Mouse (Mus musculus) frontal cortex, postnatal 25 days (tissue): Measurements from ENCODE around the gene Gpm6a.

ENCODE experiments used
- DNase-seq, 2 experiments: peaks; one replicate each; pipeline ENCODE4 v3.0.0; 2022; ENCODE audit warnings: low spot score in 2 of 2

Gene Gpm6a

GRCm38 (mm10) chr8:54954741-54955455 lies at the start of gene Gpm6a:
TSS of gene Gpm6a (plus strand) at chr8:54954843.
- peak; percentile 27 to 38 for DNase-seq

GRCm38 (mm10) chr8:54912891-54913290 lies 41.8 kb upstream of the Gpm6a start:
- DNase-seq = no peak

GRCm38 (mm10) chr8:54917710-54918109 lies 36.9 kb upstream of the Gpm6a start:
- DNase-seq = no peak

GRCm38 (mm10) chr8:54922160-54922855 lies 32.3 kb upstream of the Gpm6a start:
- no peak for DNase-seq

- no peak for DNase-seq
These were observed 29.7 kb upstream of the Gpm6a start for GRCm38 (mm10) chr8:54924936-54925335.

- no peak for DNase-seq
These were observed 22.3 kb upstream of the Gpm6a start for GRCm38 (mm10) chr8:54932306-54932705.

- DNase-seq = no peak
These were observed 1.3 kb upstream of the Gpm6a start for GRCm38 (mm10) chr8:54953351-54953750.

- no peak for DNase-seq
These were observed 613 bp upstream of the Gpm6a start for GRCm38 (mm10) chr8:54954030-54954429.

- no peak for DNase-seq
These were observed 785 bp downstream of the Gpm6a start for GRCm38 (mm10) chr8:54955456-54955800.

- no peak for DNase-seq
These were observed 1.4 kb downstream of the Gpm6a start for GRCm38 (mm10) chr8:54955935-54956573.

GRCm38 (mm10) chr8:54956787-54957186 lies 2.1 kb downstream of the Gpm6a start:
- no peak for DNase-seq

- DNase-seq = no peak
These were observed 2.9 kb downstream of the Gpm6a start for GRCm38 (mm10) chr8:54957506-54957905.

- no peak for DNase-seq
These were observed 6.9 kb downstream of the Gpm6a start for GRCm38 (mm10) chr8:54961571-54961970.

- DNase-seq = no peak
These were observed 20.4 kb downstream of the Gpm6a start for GRCm38 (mm10) chr8:54975020-54975419.

GRCm38 (mm10) chr8:54975506-54975905 lies 20.9 kb downstream of the Gpm6a start:
- DNase-seq = no peak

- DNase-seq = no peak
These were observed 21.3 kb downstream of the Gpm6a start for GRCm38 (mm10) chr8:54975927-54976326.

GRCm38 (mm10) chr8:54976663-54977062 lies 22.0 kb downstream of the Gpm6a start:
- no peak for DNase-seq

- DNase-seq = no peak
These were observed 32.1 kb downstream of the Gpm6a start for GRCm38 (mm10) chr8:54986791-54987190.

- DNase-seq = no peak
These were observed 34.5 kb downstream of the Gpm6a start for GRCm38 (mm10) chr8:54989093-54989492.

GRCm38 (mm10) chr8:54991840-54992609 lies 37.4 kb downstream of the Gpm6a start:
- no peak for DNase-seq

- no peak for DNase-seq
These were observed 41.0 kb downstream of the Gpm6a start for GRCm38 (mm10) chr8:54995662-54996061.

GRCm38 (mm10) chr8:55002398-55002797 lies 47.8 kb downstream of the Gpm6a start:
- no peak for DNase-seq
